Mouse (Mus musculus) C2C12 (cell line): ENCODE results near the gene Edf1. TPM values are rescaled to one million over a fixed set of nuclear protein-coding genes. Genes with fewer than 3 reads are reported as not detected.

Experiments used
- H3K27me3 ChIP-seq: one replicate; pipeline ENCODE4 v1.6.1; 2011; ENCODE audit not compliant: control insufficient read depth, insufficient read depth, insufficient read length
- H3K36me3 ChIP-seq: one replicate; pipeline ENCODE4 v1.6.1; 2011; ENCODE audit not compliant: control insufficient read depth, insufficient read depth
- H3K4me3 ChIP-seq: one replicate; pipeline ENCODE4 v1.5.1; 2011; ENCODE audit warnings: mild to moderate bottlenecking, control low read depth; ENCODE audit not compliant: poor library complexity, insufficient read depth, severe bottlenecking
- H3K79me2 ChIP-seq: one replicate; pipeline ENCODE4 v1.6.1; 2011; ENCODE audit not compliant: control insufficient read depth, insufficient read depth
- H3K79me3 ChIP-seq: one replicate; pipeline ENCODE4 v1.6.1; 2011; ENCODE audit warnings: low read depth, control low read depth
- H3ac ChIP-seq: one replicate; pipeline ENCODE3; 2011; ENCODE audit warnings: low read depth; ENCODE audit not compliant: control insufficient read depth, insufficient read length
- CEBPB ChIP-seq: IDR thresholded peaks from one replicate; pipeline ENCODE4 v1.6.1; 2011; ENCODE audit warnings: low read depth, mild to moderate bottlenecking, control low read depth, moderate library complexity
- CTCF ChIP-seq: IDR thresholded peaks from one replicate; pipeline ENCODE4 v1.5.1; 2011; ENCODE audit not compliant: control insufficient read depth, insufficient read depth, insufficient read length
- FOSL1 ChIP-seq: IDR thresholded peaks from one replicate; pipeline ENCODE4 v1.8.0; 2011; ENCODE audit warnings: mild to moderate bottlenecking, low read length; ENCODE audit not compliant: poor library complexity, insufficient read depth, severe bottlenecking
- MAX ChIP-seq: IDR thresholded peaks from one replicate; pipeline ENCODE4 v1.6.1; 2011; ENCODE audit warnings: mild to moderate bottlenecking, control low read depth
- MYOD1 ChIP-seq: IDR thresholded peaks from one replicate; pipeline ENCODE4 v1.6.1; 2011; ENCODE audit warnings: low read depth; ENCODE audit not compliant: control insufficient read depth, insufficient read length
- MYOG ChIP-seq: IDR thresholded peaks from one replicate; pipeline ENCODE4 v1.6.1; 2011; ENCODE audit not compliant: control insufficient read depth, insufficient read length; ENCODE audit errors: extremely low read depth
- USF1 ChIP-seq: IDR thresholded peaks from one replicate; pipeline ENCODE4 v1.6.1; 2011; ENCODE audit warnings: low read depth, mild to moderate bottlenecking, control low read depth, moderate library complexity
- polyA plus RNA-seq: library from polyadenylated mRNA; unstranded; fragments of >200 nt; fragmentation: generic; extraction: Trizol; gene quantifications from one replicate; pipeline ENCODE4 v1.2.1, GENCODE M21; 2012; ENCODE audit warnings: missing spikeins

Edf1 gene
- polyA plus RNA-seq, 1 experiment, result 340 TPM

- H3K4me3 ChIP-seq, result peak overlapping the region; percentile 98
Measured at GRCm38 (mm10) chr2:25558774-25559173, 1.1 kb downstream of the Edf1 start.

GRCm38 (mm10) chr2:25560551-25560950, 2.9 kb downstream of the Edf1 start:
- Histone ChIP-seq H3K79me2 (peaks cover 49% of the 10 kb centered on the region), H3K79me3 (peaks cover 25% of the 10 kb centered on the region), H3K27me3 (no peaks in the 10 kb centered on the region), H3K4me3 (no peak overlapping the region), H3K36me3 (peaks cover 59% of the 10 kb centered on the region), H3ac (no peak overlapping the region)
- no peak for TF ChIP-seq FOSL1

More at GRCm38 (mm10) chr2:25558774-25559173, 1.1 kb downstream of the Edf1 start:
- Histone ChIP-seq H3K27me3 (no peaks in the 10 kb centered on the region), H3K79me3 (peaks cover 25% of the 10 kb centered on the region), H3K79me2 (peaks cover 49% of the 10 kb centered on the region), H3K36me3 (peaks cover 43% of the 10 kb centered on the region), H3ac (no peak overlapping the region)
- TF ChIP-seq CTCF, result no peak
- TF ChIP-seq CEBPB, result no peak
- no peak for TF ChIP-seq MAX
- no peak for TF ChIP-seq MYOD1
- TF ChIP-seq MYOG, result no peak
- no peak for TF ChIP-seq FOSL1
- TF ChIP-seq USF1, result no peak

GRCm38 (mm10) chr2:25561946-25562345, 4.3 kb downstream of the Edf1 start:
- Histone ChIP-seq H3K4me3 (no peak overlapping the region), H3K36me3 (peaks cover 61% of the 10 kb centered on the region), H3K79me2 (peaks cover 48% of the 10 kb centered on the region), H3K79me3 (peaks cover 25% of the 10 kb centered on the region), H3ac (no peak overlapping the region), H3K27me3 (no peaks in the 10 kb centered on the region)
- TF ChIP-seq CTCF (no peak), MYOD1 (no peak), MYOG (no peak), FOSL1 (no peak), CEBPB (no peak), MAX (no peak), USF1 (no peak)

- peaks cover 46% of the 10 kb centered on the region for H3K36me3 ChIP-seq
- H3ac ChIP-seq, result no peak overlapping the region
- no peak overlapping the region for H3K4me3 ChIP-seq
- TF ChIP-seq MYOD1, result no peak
- no peak for TF ChIP-seq USF1
- TF ChIP-seq FOSL1, result no peak
- no peak for TF ChIP-seq CTCF
- TF ChIP-seq CEBPB, result no peak
- no peak for TF ChIP-seq MAX
- TF ChIP-seq MYOG, result no peak
- H3K79me3 ChIP-seq, result no peaks in the 10 kb centered on the region
- no peaks in the 10 kb centered on the region for H3K27me3 ChIP-seq
- H3K79me2 ChIP-seq, result peaks cover 10% of the 10 kb centered on the region
Measured at GRCm38 (mm10) chr2:25565741-25566140, 8.1 kb downstream of the Edf1 start.

GRCm38 (mm10) chr2:25566558-25566957, 8.9 kb downstream of the Edf1 start:
- Histone ChIP-seq H3K36me3 (peaks cover 41% of the 10 kb centered on the region), H3K4me3 (no peak overlapping the region), H3K79me3 (no peaks in the 10 kb centered on the region), H3K27me3 (no peaks in the 10 kb centered on the region), H3K79me2 (peaks cover 2% of the 10 kb centered on the region), H3ac (no peak overlapping the region)
- TF ChIP-seq CTCF (no peak), MAX (no peak), CEBPB (no peak), MYOD1 (no peak), USF1 (no peak), FOSL1 (no peak), MYOG (no peak)

GRCm38 (mm10) chr2:25568473-25569019, 10.9 kb downstream of the Edf1 start:
- Histone ChIP-seq H3ac (no peak overlapping the region), H3K36me3 (peaks cover 26% of the 10 kb centered on the region), H3K79me2 (peaks cover 11% of the 10 kb centered on the region), H3K4me3 (no peak overlapping the region), H3K27me3 (no peaks in the 10 kb centered on the region), H3K79me3 (peaks cover under 1% of the 10 kb centered on the region)
- TF ChIP-seq MYOD1, result no peak
- TF ChIP-seq MAX, result no peak
- no peak for TF ChIP-seq CTCF
- TF ChIP-seq USF1, result no peak
- TF ChIP-seq FOSL1, result no peak
- no peak for TF ChIP-seq MYOG
- no peak for TF ChIP-seq CEBPB
